Mouse (Mus musculus) testis, adult 2 months (tissue): ENCODE results near the gene Bach2.

ENCODE experiments used
- CTCF ChIP-seq: fragments of 200-500 bp; IDR thresholded peaks from 2 replicates; pipeline ENCODE4 v1.5.1; 2012; ENCODE audit warnings: low read depth, mild to moderate bottlenecking, inconsistent platforms, low read length, moderate library complexity; ENCODE audit not compliant: control insufficient read depth, insufficient read depth, insufficient replicate concordance
- POLR2A ChIP-seq: fragments of 200-500 bp; IDR thresholded peaks from 2 replicates; pipeline ENCODE4 v1.6.1; 2012; ENCODE audit warnings: low read depth, mild to moderate bottlenecking, inconsistent platforms, low read length, moderate library complexity; ENCODE audit not compliant: control insufficient read depth

DNA sequence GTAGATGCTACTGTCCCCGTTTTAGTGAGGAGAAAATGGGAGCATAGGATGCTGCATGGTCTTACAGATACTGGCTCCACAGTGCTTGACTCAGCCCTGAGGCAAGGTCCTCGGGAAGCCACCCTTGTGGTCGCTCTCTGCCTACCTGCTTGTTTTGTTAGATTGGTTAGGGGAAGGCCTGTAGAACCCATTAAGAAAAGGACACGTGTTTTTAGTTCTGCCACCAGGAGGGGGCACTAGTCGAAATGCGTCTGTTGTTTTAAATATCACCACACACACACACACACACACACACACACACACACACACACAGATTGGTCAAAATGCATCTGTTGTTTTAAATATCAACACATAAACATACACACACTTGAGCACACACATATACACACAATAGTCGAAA lies 103.7 kb downstream of the Bach2 start:
- TF ChIP-seq POLR2A, result no peak
- no peak for TF ChIP-seq CTCF
